Mouse (Mus musculus) adrenal gland (tissue): ENCODE data around the gene Npw.

Experiments used
- intact Hi-C: fragments of 180-260 bp; cut with DNase I; formaldehyde crosslinking; loops from one replicate; pipeline ENCODE4 v1.15.1; 2025

Gene Npw

DNA sequence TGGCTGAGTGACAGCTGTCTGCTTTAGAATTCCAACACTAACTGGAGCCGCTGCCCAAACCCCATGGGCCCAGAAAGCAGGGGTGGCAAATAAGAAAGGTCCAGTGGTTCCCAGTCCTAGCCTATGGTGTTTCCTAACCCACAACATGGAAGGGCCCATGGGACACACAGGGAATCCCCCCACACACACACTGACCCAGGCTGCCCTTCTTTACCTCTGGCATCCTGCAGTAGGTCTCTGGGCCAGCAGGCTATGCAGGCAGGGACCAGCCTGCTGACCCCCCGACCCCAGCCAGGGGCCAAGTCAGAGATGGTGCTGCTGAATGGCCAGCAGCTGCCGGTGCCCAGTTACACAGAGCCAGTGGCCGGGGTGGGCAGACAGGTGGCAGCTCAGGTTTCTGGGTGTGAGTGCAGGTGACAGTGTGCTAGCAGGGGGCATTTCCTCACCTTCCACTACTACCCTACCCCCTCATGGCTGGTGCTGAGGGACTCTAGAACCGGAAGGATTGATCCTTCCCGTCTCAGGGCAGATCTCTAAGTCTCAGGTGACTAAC is 15.4 kb downstream of the Npw start:
- intact Hi-C loops = no loop called here

GRCm38 (mm10) chr17:24641944-24642343 is 16.3 kb downstream of the Npw start:
- intact Hi-C loops = no loop called here

DNA sequence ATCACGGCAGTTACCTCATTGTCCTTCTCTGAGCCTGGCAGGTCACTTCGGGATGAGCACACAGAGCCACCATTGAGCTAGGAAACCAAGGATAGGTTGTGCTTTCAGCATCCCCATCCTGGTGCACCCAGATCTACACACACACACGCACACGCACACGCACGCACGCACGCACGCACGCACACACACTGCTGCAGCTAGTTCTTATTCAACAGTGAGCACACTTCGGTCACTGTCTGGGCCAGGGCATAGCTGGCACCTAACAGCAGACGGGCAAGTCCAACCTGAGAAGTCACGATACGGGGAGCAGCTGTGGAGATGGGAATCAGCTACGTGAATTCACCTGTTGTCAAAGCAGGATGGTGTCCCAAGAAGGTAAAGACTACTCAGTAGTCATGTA is 17.7 kb downstream of the Npw start:
- intact Hi-C loops = no loop called here

- intact Hi-C loops = no loop called here
Measured at GRCm38 (mm10) chr17:24640119-24640518, 18.1 kb downstream of the Npw start.

DNA sequence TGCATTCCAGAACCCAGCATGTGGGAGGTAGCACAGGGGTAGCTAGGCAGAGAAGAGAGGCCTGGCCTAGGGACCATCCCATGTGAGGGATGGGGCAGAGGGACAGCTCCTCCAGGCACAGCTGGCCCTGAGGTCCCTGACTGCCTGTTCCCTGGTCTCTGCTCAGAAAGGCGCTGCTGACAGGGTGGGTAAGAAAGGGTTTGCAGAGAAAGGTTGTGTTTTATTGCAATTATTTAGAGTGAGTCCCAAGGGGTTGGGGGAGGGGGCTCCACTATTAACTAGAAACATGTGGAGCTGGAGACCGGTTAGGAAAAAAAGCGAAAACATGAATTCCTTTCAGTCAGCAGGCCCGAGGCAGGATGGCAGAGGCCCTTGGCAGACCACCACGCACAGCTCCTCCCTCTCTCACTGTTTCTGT is 18.7 kb downstream of the Npw start:
- intact Hi-C loops = no loop called here

- intact Hi-C loops = no loop called here
Measured at GRCm38 (mm10) chr17:24638840-24639239, 19.4 kb downstream of the Npw start.

GRCm38 (mm10) chr17:24638214-24638613 is 20.0 kb downstream of the Npw start:
- intact Hi-C loops = no loop called here

GRCm38 (mm10) chr17:24636781-24637481 is 21.3 kb downstream of the Npw start:
- intact Hi-C loops = no loop called here

DNA sequence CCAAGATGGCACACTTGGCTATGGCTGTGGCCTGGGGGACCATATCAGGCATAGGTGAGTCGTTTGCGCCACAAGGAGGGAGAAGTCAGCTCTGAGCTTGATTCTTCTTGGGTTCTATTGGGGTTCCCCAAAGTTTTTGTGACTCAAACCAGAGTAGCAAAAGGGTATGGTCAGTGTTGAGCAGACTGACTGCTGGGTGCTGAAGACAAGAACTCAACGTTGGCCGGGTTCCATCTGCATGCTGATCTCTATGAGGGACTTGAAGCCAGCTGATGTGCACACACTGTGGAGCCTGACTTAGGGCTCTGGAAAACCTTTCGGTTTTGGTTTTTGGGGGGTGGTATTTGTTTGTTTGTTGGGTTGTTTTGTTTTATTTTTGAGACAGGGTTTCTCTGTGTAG is 22.6 kb downstream of the Npw start:
- intact Hi-C loops = no loop called here

DNA sequence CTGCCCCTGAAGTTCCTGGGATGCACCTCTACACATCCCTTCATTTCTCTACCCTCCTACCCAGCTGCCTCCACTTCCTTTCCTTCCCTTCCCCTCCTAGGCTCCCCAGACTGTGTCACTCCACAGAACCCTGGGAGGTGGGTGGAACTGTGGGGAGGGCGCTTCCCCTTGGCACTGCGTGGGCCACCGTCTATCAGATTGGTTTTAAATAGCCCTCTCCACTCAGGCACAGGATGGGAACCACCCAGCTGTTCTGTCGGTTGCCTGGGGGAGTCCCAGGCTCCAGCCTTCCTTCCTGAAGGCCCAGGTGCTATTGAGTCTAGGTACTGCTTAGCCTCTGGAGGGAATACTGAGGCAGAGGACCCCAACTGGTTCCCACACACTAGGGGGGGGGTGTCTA is 23.2 kb downstream of the Npw start:
- intact Hi-C loops = no loop called here

GRCm38 (mm10) chr17:24633831-24634230 is 24.4 kb downstream of the Npw start:
- intact Hi-C loops = no loop called here

DNA sequence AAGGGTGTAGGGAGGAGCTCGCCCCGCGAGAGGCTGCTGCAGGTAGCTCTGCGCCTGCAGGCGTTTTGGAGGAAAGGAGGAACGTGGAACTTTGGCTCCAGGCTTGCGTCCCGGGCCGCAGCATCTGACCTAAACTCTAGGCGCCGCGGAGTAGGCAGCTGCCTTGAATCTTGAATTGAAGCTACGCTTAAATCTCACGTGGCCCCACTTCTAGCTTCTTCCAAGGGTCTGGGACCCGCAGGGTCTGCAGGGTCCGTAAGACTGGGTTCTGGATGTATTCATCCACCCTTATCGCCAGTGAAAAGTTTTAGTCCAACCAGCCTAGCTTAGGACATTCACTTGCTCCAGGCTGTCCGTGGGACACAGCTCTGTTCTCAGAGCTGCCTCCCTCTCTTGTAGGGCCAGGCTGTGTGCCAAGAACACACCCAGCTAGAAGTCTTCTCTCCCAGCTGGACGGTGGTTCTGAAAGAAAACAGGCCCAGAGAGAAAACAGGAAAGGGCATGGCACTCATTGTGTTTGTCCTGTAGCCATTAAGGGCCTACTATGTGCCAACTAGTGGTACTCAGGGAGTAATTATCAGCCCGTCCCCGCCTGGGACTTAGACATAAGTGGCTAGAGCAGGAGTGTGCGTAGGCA is 25.3 kb downstream of the Npw start:
- intact Hi-C loops = no loop called here

GRCm38 (mm10) chr17:24632167-24632812 is 26.0 kb downstream of the Npw start, which contains the start of the genes Tsc2 and Nthl1:
Gene Tsc2 (minus strand): TSS chr17:24632630.
Gene Nthl1 (plus strand): TSS chr17:24632680.
- intact Hi-C loops = no loop called here

DNA sequence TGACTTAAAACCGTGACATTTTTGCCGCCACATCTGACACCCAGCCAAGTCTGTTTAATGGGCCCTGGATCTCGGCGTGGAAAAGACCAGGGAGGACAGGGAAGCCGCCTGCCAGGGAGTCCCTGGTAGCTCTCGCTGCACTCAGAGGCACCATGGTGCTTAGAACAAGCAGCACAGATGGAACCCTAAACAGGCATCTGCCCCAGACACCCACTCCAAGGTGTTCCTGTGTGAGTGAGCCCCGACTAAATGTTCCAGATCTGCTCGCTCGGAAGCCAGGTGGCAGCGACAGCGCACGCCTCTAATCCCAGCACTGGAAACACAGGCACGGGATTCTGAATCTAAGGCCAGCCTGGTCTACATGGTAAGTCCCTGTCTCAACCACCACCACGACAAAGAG is 28.2 kb downstream of the Npw start:
- intact Hi-C loops = no loop called here

- intact Hi-C loops = no loop called here
Measured at GRCm38 (mm10) chr17:24628646-24629045, 29.6 kb downstream of the Npw start.

DNA sequence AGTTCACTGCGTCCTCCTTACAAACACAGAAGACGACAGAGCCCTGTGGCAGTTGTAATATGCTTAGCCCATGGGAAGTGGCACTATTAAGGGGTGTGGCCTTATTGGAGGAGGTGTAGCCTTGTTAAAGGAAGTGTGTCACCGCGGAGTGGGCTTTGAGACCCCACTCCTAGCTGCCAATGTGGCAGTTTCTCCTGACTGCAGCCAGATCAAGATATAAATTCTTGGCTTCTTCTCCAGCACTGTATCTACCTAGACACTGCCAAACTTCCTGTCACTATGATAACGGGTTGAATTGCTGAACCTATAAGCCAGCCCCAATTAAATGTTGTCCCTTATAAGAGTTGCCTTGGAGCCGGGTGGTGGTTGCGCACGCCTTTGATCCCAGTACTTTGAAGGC is 32.8 kb downstream of the Npw start:
- intact Hi-C loops = no loop called here

DNA sequence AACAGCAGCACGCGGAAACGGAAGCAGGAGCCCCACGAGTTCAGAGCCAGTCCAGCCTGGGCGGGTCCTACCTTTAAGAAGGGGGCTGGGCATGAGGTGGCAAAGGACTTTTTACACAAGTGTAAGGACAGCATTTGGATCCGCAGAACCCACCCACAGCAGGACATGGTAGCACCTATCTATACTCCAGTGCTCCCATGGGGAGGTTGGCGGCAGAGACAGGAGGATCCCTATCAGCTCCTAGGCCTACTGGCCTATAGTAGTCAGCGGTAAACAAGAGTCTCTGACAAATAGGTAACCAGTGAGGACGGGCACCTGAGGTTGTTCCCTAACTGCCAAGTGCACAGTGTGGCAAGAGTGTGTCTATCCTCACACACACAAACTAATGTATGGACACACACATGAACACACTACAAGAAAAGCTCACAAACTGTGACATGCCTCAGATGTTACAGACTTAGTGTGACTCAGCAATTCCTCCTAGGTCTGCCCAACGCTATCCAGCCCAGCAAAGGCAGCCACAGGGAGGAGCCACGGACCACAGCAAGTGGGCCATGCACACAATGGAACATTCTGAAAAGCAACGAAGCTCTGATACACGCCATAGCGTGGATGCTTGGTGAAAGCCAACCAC is 40.6 kb downstream of the Npw start:
- intact Hi-C loops = no loop called here

GRCm38 (mm10) chr17:24610711-24611110 is 47.5 kb downstream of the Npw start:
- intact Hi-C loops = no loop called here

DNA sequence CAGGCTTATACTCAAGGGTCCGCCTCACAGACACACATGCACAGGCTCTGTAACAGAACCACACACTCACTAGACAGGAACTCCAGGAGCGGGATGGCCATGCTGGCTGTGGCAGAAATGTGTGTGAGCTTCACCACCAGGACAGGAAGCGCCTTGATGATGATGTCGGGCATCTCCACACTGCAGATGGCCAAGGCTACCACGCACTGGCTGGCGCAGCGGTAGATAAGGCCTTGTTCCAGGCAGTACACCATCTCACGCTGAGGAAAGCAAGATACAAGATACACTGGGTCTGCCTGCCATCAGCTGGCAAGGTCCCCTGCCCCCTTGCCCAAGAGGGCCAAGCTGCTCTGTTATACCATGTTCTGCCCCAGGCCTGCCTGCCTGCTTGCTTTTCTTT is 49.4 kb downstream of the Npw start:
- intact Hi-C loops = no loop called here

- intact Hi-C loops = no loop called here
Measured at GRCm38 (mm10) chr17:24608370-24608769, 49.9 kb downstream of the Npw start.
